Mouse (Mus musculus) forebrain, embryonic 15.5 days (tissue): Measurements from ENCODE around the gene Hoxc10. TPM values are rescaled to one million over a fixed set of nuclear protein-coding genes. Genes with fewer than 3 reads are reported as not detected.

Experiments used
- ATAC-seq: fragments of 200-750 bp; cut with Nextera tagmentation; replicated peaks from 2 replicates; pipeline ENCODE4 v1.8.0; 2017; ENCODE audit warnings: mild to moderate bottlenecking, moderate TSS enrichment, moderate library complexity
- H3K27ac ChIP-seq: fragments of 300-500 bp; sonication (generic); replicated peaks from 2 replicates; pipeline ENCODE4 v1.5.1; 2015; ENCODE audit warnings: mild to moderate bottlenecking, inconsistent platforms
- H3K27me3 ChIP-seq: fragments of 300-500 bp; sonication (generic); 2 replicates; pipeline ENCODE4 v1.6.1; 2015; ENCODE audit warnings: inconsistent platforms
- H3K36me3 ChIP-seq: fragments of 300-500 bp; sonication (generic); 2 replicates; pipeline ENCODE4 v1.6.1; 2015; ENCODE audit warnings: mild to moderate bottlenecking, inconsistent platforms
- H3K4me1 ChIP-seq: fragments of 300-500 bp; sonication (generic); 2 replicates; pipeline ENCODE4 v1.6.1; 2015; ENCODE audit warnings: inconsistent platforms
- H3K4me2 ChIP-seq: fragments of 300-500 bp; sonication (generic); replicated peaks from 2 replicates; pipeline ENCODE4 v1.6.1; 2015; ENCODE audit warnings: mild to moderate bottlenecking, inconsistent platforms
- H3K4me3 ChIP-seq: fragments of 300-500 bp; sonication (generic); 2 replicates; pipeline ENCODE4 v1.5.1; 2015; ENCODE audit warnings: mild to moderate bottlenecking, inconsistent platforms
- H3K9ac ChIP-seq: fragments of 300-500 bp; sonication (generic); replicated peaks from 2 replicates; pipeline ENCODE4 v1.6.1; 2015; ENCODE audit warnings: mild to moderate bottlenecking, inconsistent platforms
- H3K9me3 ChIP-seq: fragments of 300-500 bp; sonication (generic); 2 replicates; pipeline ENCODE4 v1.6.1; 2016; ENCODE audit warnings: inconsistent platforms
- WGBS: fragments of 180-500 bp; shearing (Covaris S2); methylation state at CpG from one replicate; pipeline ENCODE4 v1.1.7; 2015; ENCODE audit warnings: mixed read lengths; 5-methylcytosine and 5-hydroxymethylcytosine counted together
- polyA plus RNA-seq: library from polyadenylated mRNA; unstranded; fragments of >200 nt; fragmentation: Nextera tagmentation; extraction: Ambion mirVana; gene quantifications from 2 replicates; pipeline ENCODE4 v1.2.1, GENCODE M21; 2015

Hoxc10 gene
- polyA plus RNA-seq, 1 experiment from 2014 or later = not detected

GRCm38 (mm10) chr15:102988078-102988477 lies 21.5 kb downstream of the Hoxc10 start:
- Histone ChIP-seq H3K9ac (no peak overlapping the region), H3K9me3 (no peaks in the 10 kb centered on the region), H3K27me3 (peaks cover 97% of the 10 kb centered on the region), H3K4me2 (no peak overlapping the region), H3K4me3 (no peak overlapping the region), H3K4me1 (peaks cover 5% of the 10 kb centered on the region; the same call in 1 of the 2 replicates), H3K36me3 (no peaks in the 10 kb centered on the region), H3K27ac (no peak overlapping the region)
- WGBS = 17% methylated on average over 5 of the region's 5 CpGs
- no peak for ATAC-seq

- Histone ChIP-seq H3K4me2 (no peak within 1 kb of the TSS), H3K4me3 (peak within 1 kb of the TSS; percentile 18)
- ATAC-seq = no peak
Observed at GRCm38 (mm10) chr15:102990461-102991397, 24.1 kb downstream of the Hoxc10 start, which contains the start of gene Hoxc8. Gene Hoxc8, plus strand, starts transcription at chr15:102990607.

GRCm38 (mm10) chr15:102991782-102992181 lies 25.2 kb downstream of the Hoxc10 start:
- H3K27ac ChIP-seq = no peak overlapping the region

More at GRCm38 (mm10) chr15:102990461-102991397, 24.1 kb downstream of the Hoxc10 start, which contains the start of gene Hoxc8:
- Histone ChIP-seq H3K9ac (no peak within 1 kb of the TSS), H3K9me3 (no peaks in the 10 kb centered on the region), H3K27ac (no peak within 1 kb of the TSS), H3K4me1 (peaks cover 5% of the 10 kb centered on the region; the same call in 1 of the 2 replicates), H3K27me3 (peaks cover 96% of the 10 kb centered on the region), H3K36me3 (no peaks in the 10 kb centered on the region)
- WGBS = under 1% methylated on average over 67 of the region's 69 CpGs

GRCm38 (mm10) chr15:102992206-102992605 lies 25.6 kb downstream of the Hoxc10 start:
- no peak for ATAC-seq
- no peak overlapping the region for H3K9ac ChIP-seq
- peaks cover 5% of the 10 kb centered on the region; the same call in 1 of the 2 replicates for H3K4me1 ChIP-seq
- H3K36me3 ChIP-seq = no peaks in the 10 kb centered on the region
- WGBS = under 1% methylated on average over 11 of the region's 11 CpGs
- H3K4me2 ChIP-seq = no peak overlapping the region
- no peak overlapping the region for H3K27ac ChIP-seq
- no peak overlapping the region for H3K4me3 ChIP-seq
- peaks cover 96% of the 10 kb centered on the region for H3K27me3 ChIP-seq
- H3K9me3 ChIP-seq = no peaks in the 10 kb centered on the region

More at GRCm38 (mm10) chr15:102991782-102992181, 25.2 kb downstream of the Hoxc10 start:
- Histone ChIP-seq H3K9ac (no peak overlapping the region), H3K27me3 (peaks cover 96% of the 10 kb centered on the region), H3K4me3 (no peak overlapping the region), H3K4me2 (no peak overlapping the region), H3K4me1 (peaks cover 5% of the 10 kb centered on the region; the same call in 1 of the 2 replicates), H3K36me3 (no peaks in the 10 kb centered on the region), H3K9me3 (no peaks in the 10 kb centered on the region)
- WGBS = 2% methylated on average over 7 of the region's 7 CpGs
- no peak for ATAC-seq

- Histone ChIP-seq H3K4me3 (no peak overlapping the region), H3K27ac (no peak overlapping the region), H3K9me3 (no peaks in the 10 kb centered on the region), H3K4me2 (no peak overlapping the region), H3K9ac (no peak overlapping the region), H3K27me3 (peaks cover 96% of the 10 kb centered on the region), H3K4me1 (peaks cover 5% of the 10 kb centered on the region; the same call in 1 of the 2 replicates), H3K36me3 (no peaks in the 10 kb centered on the region)
- WGBS = 0% methylated on average over 3 of the region's 3 CpGs
- ATAC-seq = no peak
Observed at GRCm38 (mm10) chr15:102992863-102993262, 26.3 kb downstream of the Hoxc10 start.

- H3K36me3 ChIP-seq = no peaks in the 10 kb centered on the region
- H3K9me3 ChIP-seq = no peaks in the 10 kb centered on the region
- ATAC-seq = no peak
- H3K4me3 ChIP-seq = no peak overlapping the region
- no peak overlapping the region for H3K27ac ChIP-seq
- H3K9ac ChIP-seq = no peak overlapping the region
- peaks cover 97% of the 10 kb centered on the region for H3K27me3 ChIP-seq
- WGBS = 1% methylated on average over 9 of the region's 9 CpGs
- H3K4me2 ChIP-seq = no peak overlapping the region
- H3K4me1 ChIP-seq = peaks cover 9% of the 10 kb centered on the region
Observed at GRCm38 (mm10) chr15:102996548-102996947, 30.0 kb downstream of the Hoxc10 start.

- ATAC-seq = no peak
- no peak overlapping the region for H3K4me2 ChIP-seq
- 1% methylated on average over 3 of the region's 3 CpGs for WGBS
- no peak overlapping the region for H3K4me3 ChIP-seq
- peaks cover 97% of the 10 kb centered on the region for H3K27me3 ChIP-seq
- H3K9ac ChIP-seq = no peak overlapping the region
- H3K36me3 ChIP-seq = no peaks in the 10 kb centered on the region
- H3K4me1 ChIP-seq = peaks cover 9% of the 10 kb centered on the region
- H3K27ac ChIP-seq = no peak overlapping the region
- no peaks in the 10 kb centered on the region for H3K9me3 ChIP-seq
Observed at GRCm38 (mm10) chr15:102997431-102997830, 30.8 kb downstream of the Hoxc10 start.

- H3K9me3 ChIP-seq = no peaks in the 10 kb centered on the region
- no peaks in the 10 kb centered on the region for H3K36me3 ChIP-seq
- peak within 1 kb of the TSS; percentile 51 for H3K4me2 ChIP-seq
- WGBS = 2% methylated on average over 19 of the region's 19 CpGs
- H3K4me1 ChIP-seq = peaks cover 9% of the 10 kb centered on the region
- H3K4me3 ChIP-seq = peak within 1 kb of the TSS; percentile 37
- no peak within 1 kb of the TSS for H3K27ac ChIP-seq
- ATAC-seq = no peak
- no peak within 1 kb of the TSS for H3K9ac ChIP-seq
- peaks cover 97% of the 10 kb centered on the region for H3K27me3 ChIP-seq
Observed at GRCm38 (mm10) chr15:102997939-102998355, 31.4 kb downstream of the Hoxc10 start, which contains the start of gene Hoxc6. Gene Hoxc6, plus strand, starts transcription at chr15:102998257.

- H3K4me3 ChIP-seq = peak overlapping the region; percentile 37
- ATAC-seq = peak; percentile 23; the same call in 1 of the 2 replicates
- under 1% methylated on average over 19 of the region's 19 CpGs for WGBS
- H3K4me2 ChIP-seq = peak overlapping the region; percentile 51
- no peak overlapping the region for H3K27ac ChIP-seq
- no peaks in the 10 kb centered on the region for H3K9me3 ChIP-seq
- peaks cover 99% of the 10 kb centered on the region for H3K27me3 ChIP-seq
- H3K4me1 ChIP-seq = peaks cover 9% of the 10 kb centered on the region
- H3K36me3 ChIP-seq = no peaks in the 10 kb centered on the region
- H3K9ac ChIP-seq = no peak overlapping the region
Observed at GRCm38 (mm10) chr15:102998608-102999182, 32.1 kb downstream of the Hoxc10 start.

GRCm38 (mm10) chr15:102999183-102999831 lies 32.7 kb downstream of the Hoxc10 start:
- Histone ChIP-seq H3K36me3 (no peaks in the 10 kb centered on the region), H3K9me3 (no peaks in the 10 kb centered on the region), H3K27me3 (peaks cover 100% of the 10 kb centered on the region), H3K4me3 (peak overlapping the region; percentile 37), H3K27ac (no peak overlapping the region), H3K4me2 (peak overlapping the region; percentile 51), H3K4me1 (peaks cover 9% of the 10 kb centered on the region), H3K9ac (no peak overlapping the region)
- ATAC-seq = peak; percentile 64
- WGBS = under 1% methylated on average over 32 of the region's 33 CpGs

GRCm38 (mm10) chr15:102999955-103000354 lies 33.4 kb downstream of the Hoxc10 start:
- no peak overlapping the region for H3K9ac ChIP-seq
- H3K36me3 ChIP-seq = no peaks in the 10 kb centered on the region
- under 1% methylated on average over 11 of the region's 11 CpGs for WGBS
- H3K4me3 ChIP-seq = no peak overlapping the region
- H3K4me1 ChIP-seq = peaks cover 9% of the 10 kb centered on the region
- no peaks in the 10 kb centered on the region for H3K9me3 ChIP-seq
- H3K27me3 ChIP-seq = peaks cover 100% of the 10 kb centered on the region
- H3K4me2 ChIP-seq = no peak overlapping the region
- ATAC-seq = no peak
- no peak overlapping the region for H3K27ac ChIP-seq
